Mouse (Mus musculus): ENCODE results near the gene Cebpe. TPM values are rescaled to one million over a fixed set of nuclear protein-coding genes. Genes with fewer than 3 reads are reported as not detected.

Gene Cebpe
- polyA plus RNA-seq, 1 experiment, result 1.1 TPM

GRCm38 (mm10) chr14:54712861-54713260 is 887 bp upstream of the Cebpe start:
- DNase-seq, result peak; percentile 7
- H3K4me3 ChIP-seq (replicated peaks; ENCODE audit: extremely low read depth, low read depth, low read length), result no peak overlapping the region
- no peaks in the 10 kb centered on the region; the same call in 1 of the 2 replicates for H3K4me1 ChIP-seq (ENCODE audit: control insufficient read depth, insufficient read depth, low read length)
- TF ChIP-seq CTCF (IDR thresholded peaks at IDR 0.05; ENCODE audit: insufficient read depth, low read length) (no peak), POLR2A (IDR thresholded peaks at IDR 0.05; ENCODE audit: borderline replicate concordance, extremely low read depth, low read depth, low read length) (no peak)
- 36% methylated on average over 8 of the region's 8 CpGs for WGBS

- no peak for DNase-seq
- 85% methylated on average over 9 of the region's 9 CpGs for WGBS
- TF ChIP-seq CTCF (IDR thresholded peaks at IDR 0.05; ENCODE audit: insufficient read depth, low read length), result no peak
- no peak for TF ChIP-seq POLR2A (IDR thresholded peaks at IDR 0.05; ENCODE audit: borderline replicate concordance, extremely low read depth, low read depth, low read length)
- Histone ChIP-seq H3K4me1 (ENCODE audit: control insufficient read depth, insufficient read depth, low read length) (no peaks in the 10 kb centered on the region), H3K4me3 (replicated peaks; ENCODE audit: extremely low read depth, low read depth, low read length) (no peak overlapping the region)
These were observed 2.9 kb downstream of the Cebpe start for GRCm38 (mm10) chr14:54709054-54709453.

- WGBS, result 51% methylated on average over 17 of the region's 17 CpGs
- no peak for DNase-seq
- H3K4me3 ChIP-seq (replicated peaks; ENCODE audit: extremely low read depth, low read depth, low read length), result no peak overlapping the region
- TF ChIP-seq POLR2A (IDR thresholded peaks at IDR 0.05; ENCODE audit: borderline replicate concordance, extremely low read depth, low read depth, low read length), result no peak
- H3K4me1 ChIP-seq (ENCODE audit: control insufficient read depth, insufficient read depth, low read length), result no peaks in the 10 kb centered on the region
These were observed 5.2 kb downstream of the Cebpe start for GRCm38 (mm10) chr14:54706589-54707320.

- WGBS, result 31% methylated on average over 5 of the region's 5 CpGs
- no peaks in the 10 kb centered on the region for H3K4me1 ChIP-seq (ENCODE audit: control insufficient read depth, insufficient read depth, low read length)
- DNase-seq, result no peak
These were observed 6.1 kb downstream of the Cebpe start for GRCm38 (mm10) chr14:54705844-54706243.

GRCm38 (mm10) chr14:54703207-54703606 is 8.8 kb downstream of the Cebpe start:
- WGBS, result 46% methylated on average over 10 of the region's 10 CpGs
- no peak overlapping the region for H3K4me3 ChIP-seq (replicated peaks; ENCODE audit: extremely low read depth, low read depth, low read length)
- DNase-seq, result no peak
- TF ChIP-seq POLR2A (IDR thresholded peaks at IDR 0.05; ENCODE audit: borderline replicate concordance, extremely low read depth, low read depth, low read length) (no peak), CTCF (IDR thresholded peaks at IDR 0.05; ENCODE audit: insufficient read depth, low read length) (no peak)
- H3K4me1 ChIP-seq (ENCODE audit: control insufficient read depth, insufficient read depth, low read length), result no peaks in the 10 kb centered on the region

More at GRCm38 (mm10) chr14:54705844-54706243, 6.1 kb downstream of the Cebpe start:
- no peak overlapping the region for H3K4me3 ChIP-seq (replicated peaks; ENCODE audit: extremely low read depth, low read depth, low read length)
- TF ChIP-seq POLR2A (IDR thresholded peaks at IDR 0.05; ENCODE audit: borderline replicate concordance, extremely low read depth, low read depth, low read length) (no peak), CTCF (IDR thresholded peaks at IDR 0.05; ENCODE audit: insufficient read depth, low read length) (no peak)

- Histone ChIP-seq H3K4me1 (ENCODE audit: control insufficient read depth, insufficient read depth, low read length) (no peaks in the 10 kb centered on the region), H3K4me3 (replicated peaks; ENCODE audit: extremely low read depth, low read depth, low read length) (no peak overlapping the region)
- 6% methylated on average over 6 of the region's 6 CpGs for WGBS
- peak; percentile 97 for TF ChIP-seq CTCF (IDR thresholded peaks at IDR 0.05; ENCODE audit: insufficient read depth, low read length)
- TF ChIP-seq POLR2A (IDR thresholded peaks at IDR 0.05; ENCODE audit: borderline replicate concordance, extremely low read depth, low read depth, low read length), result no peak
- peak; percentile 83 for DNase-seq
These were observed 10.7 kb downstream of the Cebpe start for GRCm38 (mm10) chr14:54701298-54701697.

GRCm38 (mm10) chr14:54699586-54699985 is 12.4 kb downstream of the Cebpe start:
- no peaks in the 10 kb centered on the region for H3K4me1 ChIP-seq (ENCODE audit: control insufficient read depth, insufficient read depth, low read length)
- TF ChIP-seq CTCF (IDR thresholded peaks at IDR 0.05; ENCODE audit: insufficient read depth, low read length) (no peak), POLR2A (IDR thresholded peaks at IDR 0.05; ENCODE audit: borderline replicate concordance, extremely low read depth, low read depth, low read length) (no peak)
- no peak overlapping the region for H3K4me3 ChIP-seq (replicated peaks; ENCODE audit: extremely low read depth, low read depth, low read length)
- DNase-seq, result no peak
- 40% methylated on average over 3 of the region's 3 CpGs for WGBS

GRCm38 (mm10) chr14:54698733-54699132 is 13.2 kb downstream of the Cebpe start, which contains the start of gene Gm29776:
Gene Gm29776, minus strand, starts transcription at chr14:54698833.
- 59% methylated on average over 4 of the region's 4 CpGs for WGBS
- H3K4me3 ChIP-seq (replicated peaks; ENCODE audit: extremely low read depth, low read depth, low read length), result no peak within 1 kb of the TSS
- TF ChIP-seq CTCF (IDR thresholded peaks at IDR 0.05; ENCODE audit: insufficient read depth, low read length), result no peak
- TF ChIP-seq POLR2A (IDR thresholded peaks at IDR 0.05; ENCODE audit: borderline replicate concordance, extremely low read depth, low read depth, low read length), result no peak
- no peaks in the 10 kb centered on the region for H3K4me1 ChIP-seq (ENCODE audit: control insufficient read depth, insufficient read depth, low read length)
- no peak for DNase-seq

- TF ChIP-seq POLR2A (IDR thresholded peaks at IDR 0.05; ENCODE audit: borderline replicate concordance, extremely low read depth, low read depth, low read length), result no peak
- TF ChIP-seq CTCF (IDR thresholded peaks at IDR 0.05; ENCODE audit: insufficient read depth, low read length), result no peak
- 92% methylated on average over 4 of the region's 4 CpGs for WGBS
- Histone ChIP-seq H3K4me1 (ENCODE audit: control insufficient read depth, insufficient read depth, low read length) (no peaks in the 10 kb centered on the region), H3K4me3 (replicated peaks; ENCODE audit: extremely low read depth, low read depth, low read length) (no peak overlapping the region)
- no peak for DNase-seq
These were observed 15.2 kb downstream of the Cebpe start for GRCm38 (mm10) chr14:54696752-54697151.

GRCm38 (mm10) chr14:54695042-54695441 is 16.9 kb downstream of the Cebpe start:
- WGBS, result 47% methylated on average over 6 of the region's 6 CpGs
- TF ChIP-seq POLR2A (IDR thresholded peaks at IDR 0.05; ENCODE audit: borderline replicate concordance, extremely low read depth, low read depth, low read length), result no peak
- TF ChIP-seq CTCF (IDR thresholded peaks at IDR 0.05; ENCODE audit: insufficient read depth, low read length), result no peak
- no peak for DNase-seq

More at GRCm38 (mm10) chr14:54695042-54695441, 16.9 kb downstream of the Cebpe start:
- Histone ChIP-seq H3K4me1 (ENCODE audit: control insufficient read depth, insufficient read depth, low read length) (no peaks in the 10 kb centered on the region), H3K4me3 (replicated peaks; ENCODE audit: extremely low read depth, low read depth, low read length) (no peak overlapping the region)
